ENCODE assay signal across 12 mouse cellular contexts in the genomic region with DNA sequence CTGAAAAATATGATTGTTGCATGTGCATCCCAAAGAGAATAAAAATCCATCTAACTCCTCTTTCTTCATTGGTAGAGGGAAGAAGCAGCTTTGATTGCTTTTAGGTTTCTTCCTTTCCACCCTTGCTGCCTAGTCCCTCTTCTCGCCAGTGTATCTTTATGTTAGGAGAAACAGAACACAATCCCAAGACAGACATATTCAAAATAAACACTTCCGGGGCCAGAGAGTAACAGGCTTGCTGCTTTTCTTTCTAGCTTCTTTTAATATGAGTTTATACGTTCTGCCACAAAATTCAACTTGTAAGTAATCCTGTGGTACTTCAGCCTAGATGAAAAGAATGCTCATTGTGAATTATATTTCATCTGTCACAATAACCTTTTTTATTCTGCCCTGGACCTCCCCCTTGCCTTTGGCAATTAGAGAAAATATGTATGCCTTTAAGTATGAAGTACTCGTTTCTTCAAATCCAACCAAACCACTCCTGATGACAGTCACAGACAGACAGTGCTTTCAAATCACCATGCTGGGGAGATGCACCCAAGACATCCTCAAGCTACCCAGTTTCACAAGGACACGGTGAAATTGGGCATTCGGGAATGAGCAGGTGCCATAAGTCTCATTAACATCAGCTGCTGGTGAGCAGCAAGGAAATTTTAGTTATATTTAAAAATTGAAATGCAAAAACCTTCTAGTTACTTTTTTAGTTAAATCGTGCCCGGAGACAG.
DNase-seq lines count a peak whose midpoint lies in the region; ATAC-seq and TF ChIP-seq lines count a peak whose summit lies in the region.
"Had no signal": no experiment of that assay in that cellular context is flagged by ENCODE, and none has a peak within 500 bp of the region (broad histone marks: within the 10 kb centered on the region; RNA-seq: fewer than 3 reads in every experiment).

No protein-coding gene starts in this region.

- DNase-seq in gastrocnemius, adult 2 months, result no peak
- DNase-seq in gastrocnemius, postnatal 25 days, result no peak
- no peak for DNase-seq in embryonic facial prominence, embryonic 11.5 days (ENCODE audit: low spot score)
- DNase-seq in hindbrain, embryonic 11.5 days (ENCODE audit: low spot score), result peak; percentile 58
- DNase-seq in thymus, postnatal 14 days, result no peak
- no peak for DNase-seq in thymus, postnatal 36 days
- DNase-seq: heart, adult 2 months; lung, postnatal 10 days; right cerebral cortex, postnatal 4 days had no signal

- H3K27me3 ChIP-seq in embryonic facial prominence, embryonic 11.5 days (ENCODE audit: control insufficient read depth, insufficient read depth, low read length), result no peaks in the 10 kb centered on the region
- no peaks in the 10 kb centered on the region for H3K27me3 ChIP-seq in hindbrain, embryonic 11.5 days (ENCODE audit: control insufficient read depth, insufficient read depth, low read length)
- H3K27me3 ChIP-seq in midbrain, embryonic 15.5 days (replicated peaks), result no peaks in the 10 kb centered on the region
- H3K27me3 ChIP-seq in heart, embryonic 12.5 days (replicated peaks), result no peaks in the 10 kb centered on the region

- H3K9me3 ChIP-seq in embryonic facial prominence, embryonic 11.5 days (replicated peaks; ENCODE audit: control insufficient read depth, low read length), result no peaks in the 10 kb centered on the region
- no peaks in the 10 kb centered on the region for H3K9me3 ChIP-seq in hindbrain, embryonic 11.5 days (ENCODE audit: control insufficient read depth, low read length)
- H3K9me3 ChIP-seq in midbrain, embryonic 15.5 days, result no peaks in the 10 kb centered on the region
- H3K9me3 ChIP-seq in heart, embryonic 12.5 days (replicated peaks), result no peaks in the 10 kb centered on the region

- no peak overlapping the region; the same call in 1 of the 2 replicates for H3K9ac ChIP-seq in embryonic facial prominence, embryonic 11.5 days (replicated peaks; ENCODE audit: low read length)
- H3K9ac ChIP-seq in hindbrain, embryonic 11.5 days (ENCODE audit: low read depth, low read length), result peak overlapping the region; percentile 91
- peak overlapping the region; percentile 69 for H3K9ac ChIP-seq in midbrain, embryonic 15.5 days
- no peak overlapping the region for H3K9ac ChIP-seq in heart, embryonic 12.5 days

- no peaks in the 10 kb centered on the region for H3K4me1 ChIP-seq in embryonic facial prominence, embryonic 11.5 days (ENCODE audit: control insufficient read depth, insufficient read depth, low read length)
- no peaks in the 10 kb centered on the region for H3K4me1 ChIP-seq in hindbrain, embryonic 11.5 days (replicated peaks; ENCODE audit: control insufficient read depth, insufficient read depth, low read length)
- H3K4me1 ChIP-seq in midbrain, embryonic 15.5 days, result peaks cover 6% of the 10 kb centered on the region; the same call in 1 of the 2 replicates
- H3K4me1 ChIP-seq in heart, embryonic 12.5 days (replicated peaks), result peaks cover 12% of the 10 kb centered on the region; the same call in 1 of the 2 replicates

- peak overlapping the region; percentile 86 for H3K27ac ChIP-seq in gastrocnemius, adult 2 months
- H3K27ac ChIP-seq in embryonic facial prominence, embryonic 11.5 days (replicated peaks; ENCODE audit: low read depth, low read length), result 0 out of 2 replicates have a peak overlapping the region, but pooled peaks have one; percentile 2
- peak overlapping the region; percentile 98 for H3K27ac ChIP-seq in hindbrain, embryonic 11.5 days (ENCODE audit: low read depth, low read length)
- peak overlapping the region; percentile 91 for H3K27ac ChIP-seq in midbrain, embryonic 15.5 days
- no peak overlapping the region for H3K27ac ChIP-seq in heart, embryonic 12.5 days (ENCODE audit: poor library complexity, severe bottlenecking)
- H3K27ac ChIP-seq: heart, adult 2 months had no signal

- no peak for ATAC-seq in embryonic facial prominence, embryonic 11.5 days (replicated peaks; ENCODE audit: insufficient number of reproducible peaks, low FRiP score, low TSS enrichment, low read depth)
- ATAC-seq in hindbrain, embryonic 11.5 days (ENCODE audit: low FRiP score), result no peak
- ATAC-seq in midbrain, embryonic 15.5 days (replicated peaks), result no peak
- ATAC-seq in heart, embryonic 12.5 days (ENCODE audit: insufficient number of reproducible peaks, low FRiP score), result no peak
- ATAC-seq: inflammation-experienced regulatory T-cells, adult 6 months had no signal

- no peak for TF ChIP-seq CTCF in gastrocnemius, adult 2 months (IDR thresholded peaks at IDR 0.05)

- intact Hi-C loops in gastrocnemius, adult 2 months (cut with DNase I), result loop anchor here (2.0 to 10.0 kb wide), 2 partner anchors 91 to 175 kb away; no protein-coding TSS in a partner anchor

- 61% methylated on average over 8 of the region's 8 CpGs for WGBS in embryonic facial prominence, embryonic 11.5 days
- WGBS in hindbrain, embryonic 11.5 days, result 30% methylated on average over 8 of the region's 8 CpGs
- 12% methylated on average over 8 of the region's 8 CpGs for WGBS in midbrain, embryonic 15.5 days
- 76% methylated on average over 8 of the region's 8 CpGs for WGBS in heart, embryonic 12.5 days

- no peaks in the 10 kb centered on the region for H3K36me3 ChIP-seq in embryonic facial prominence, embryonic 11.5 days (replicated peaks; ENCODE audit: control insufficient read depth, insufficient read depth, low read depth, low read length)
- no peaks in the 10 kb centered on the region for H3K36me3 ChIP-seq in hindbrain, embryonic 11.5 days (ENCODE audit: control insufficient read depth, insufficient read depth, low read length)
- H3K36me3 ChIP-seq in midbrain, embryonic 15.5 days (replicated peaks), result no peaks in the 10 kb centered on the region
- H3K36me3 ChIP-seq in heart, embryonic 12.5 days, result no peaks in the 10 kb centered on the region

- peak overlapping the region; percentile 74 for H3K4me3 ChIP-seq in gastrocnemius, adult 2 months
- H3K4me3 ChIP-seq in embryonic facial prominence, embryonic 11.5 days (ENCODE audit: low read depth, low read length), result no peak overlapping the region
- peak overlapping the region; percentile 53 for H3K4me3 ChIP-seq in hindbrain, embryonic 11.5 days (ENCODE audit: low read depth, low read length)
- peak overlapping the region; percentile 42 for H3K4me3 ChIP-seq in midbrain, embryonic 15.5 days
- no peak overlapping the region for H3K4me3 ChIP-seq in heart, embryonic 12.5 days
- H3K4me3 ChIP-seq: heart, adult 2 months had no signal

- no peak overlapping the region for H3K4me2 ChIP-seq in embryonic facial prominence, embryonic 11.5 days (ENCODE audit: low read depth, low read length)
- peak overlapping the region; percentile 49 for H3K4me2 ChIP-seq in hindbrain, embryonic 11.5 days (replicated peaks; ENCODE audit: low read depth, low read length)
- peak overlapping the region; percentile 65 for H3K4me2 ChIP-seq in midbrain, embryonic 15.5 days
- no peak overlapping the region for H3K4me2 ChIP-seq in heart, embryonic 12.5 days

Comparison
In these comparisons a context has a peak if more than half of its experiments do, and no peak if none do; other contexts are left out.
1. H3K4me3 ChIP-seq: peak in gastrocnemius, adult 2 months (single experiment), hindbrain, embryonic 11.5 days (single experiment) and midbrain, embryonic 15.5 days (single experiment); none in embryonic facial prominence, embryonic 11.5 days (single experiment) and heart, embryonic 12.5 days (single experiment).
2. H3K4me2 ChIP-seq: peak in hindbrain, embryonic 11.5 days (single experiment) and midbrain, embryonic 15.5 days (single experiment); none in embryonic facial prominence, embryonic 11.5 days (single experiment) and heart, embryonic 12.5 days (single experiment).
3. H3K9ac ChIP-seq: peak in hindbrain, embryonic 11.5 days (single experiment) and midbrain, embryonic 15.5 days (single experiment); none in embryonic facial prominence, embryonic 11.5 days (single experiment) and heart, embryonic 12.5 days (single experiment).